Mouse (Mus musculus): ENCODE results near the gene Tifab.

DNA sequence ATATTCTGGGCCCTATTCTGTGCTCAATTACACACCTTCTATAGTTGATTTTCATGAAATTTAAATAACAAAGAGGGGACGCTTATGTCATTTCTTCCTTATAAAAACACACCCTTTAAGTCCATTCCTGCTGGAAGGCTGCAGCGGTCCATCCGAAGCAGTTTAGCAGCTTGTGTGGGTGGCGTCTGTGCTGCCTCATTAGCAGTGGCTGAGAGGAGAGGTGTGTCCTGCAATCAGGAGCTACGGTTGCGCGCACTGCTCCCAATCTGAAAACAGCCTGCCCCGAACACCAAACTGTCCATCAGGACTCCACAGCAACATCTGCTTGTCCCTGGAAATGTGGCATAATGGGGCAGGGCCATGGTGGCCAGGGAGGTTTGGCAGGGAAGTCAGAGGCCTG, 20.8 kb upstream of the Tifab start:
- TF ChIP-seq CTCF (IDR thresholded peaks at IDR 0.05; ENCODE audit: insufficient read depth, low read depth, low read length) = no peak
- no peak for TF ChIP-seq POLR2A (IDR thresholded peaks at IDR 0.05; ENCODE audit: insufficient read depth, low read depth, low read length)

Measured in olfactory bulb, adult 2 months (tissue).